Mouse (Mus musculus) midbrain, embryonic 14.5 days (tissue): Measurements from ENCODE around the gene Gtf2ird1. TPM values are rescaled to one million over a fixed set of nuclear protein-coding genes. Genes with fewer than 3 reads are reported as not detected.

Experiments used
- ATAC-seq: fragments of 200-750 bp; cut with Nextera tagmentation; 2 replicates; pipeline ENCODE4 v1.8.0; 2017; ENCODE audit warnings: moderate number of reproducible peaks, moderate library complexity; ENCODE audit not compliant: low FRiP score, low TSS enrichment
- DNase-seq: peaks from one replicate; pipeline ENCODE4 v3.0.0-alpha.2; 2015
- H3K27ac ChIP-seq: fragments of 300-500 bp; sonication (generic); replicated peaks from 2 replicates; pipeline ENCODE4 v1.5.1; 2014; ENCODE audit warnings: mild to moderate bottlenecking, low read depth, low read length, moderate library complexity
- H3K27me3 ChIP-seq: fragments of 300-500 bp; sonication (generic); 2 replicates; pipeline ENCODE4 v1.6.1; 2014; ENCODE audit warnings: low read length, control low read depth, mixed read lengths; ENCODE audit not compliant: control insufficient read depth, insufficient read depth
- H3K36me3 ChIP-seq: fragments of 300-500 bp; sonication (generic); 2 replicates; pipeline ENCODE4 v1.6.1; 2014; ENCODE audit warnings: low read length, control low read depth; ENCODE audit not compliant: control insufficient read depth, insufficient read depth
- H3K4me1 ChIP-seq: fragments of 300-500 bp; sonication (generic); 2 replicates; pipeline ENCODE4 v1.6.1; 2014; ENCODE audit warnings: mild to moderate bottlenecking, antibody characterized with exemption, low read length, control low read depth; ENCODE audit not compliant: control insufficient read depth, insufficient read depth
- H3K4me2 ChIP-seq: fragments of 300-500 bp; sonication (generic); 2 replicates; pipeline ENCODE4 v1.6.1; 2014; ENCODE audit warnings: mild to moderate bottlenecking, low read length, moderate library complexity
- H3K4me3 ChIP-seq: fragments of 300-500 bp; sonication (generic); replicated peaks from 2 replicates; pipeline ENCODE4 v1.5.1; 2014; ENCODE audit warnings: low read depth, low read length
- H3K9ac ChIP-seq: fragments of 300-500 bp; sonication (generic); replicated peaks from 2 replicates; pipeline ENCODE4 v1.6.1; 2014; ENCODE audit warnings: mild to moderate bottlenecking, low read length, moderate library complexity
- H3K9me3 ChIP-seq: fragments of 300-500 bp; sonication (generic); 2 replicates; pipeline ENCODE4 v1.6.1; 2016; ENCODE audit warnings: low read length, control low read depth, mixed read lengths; ENCODE audit not compliant: control insufficient read depth
- WGBS: fragments of 180-500 bp; shearing (Covaris S2); extraction: QIAGEN DNeasy Blood & Tissue Kit; methylation state at CpG from one replicate; pipeline ENCODE4 v1.1.7; 2014; 5-methylcytosine and 5-hydroxymethylcytosine counted together
- polyA plus RNA-seq: library from polyadenylated mRNA; unstranded; fragments of >200 nt; fragmentation: Nextera tagmentation; extraction: Ambion mirVana; gene quantifications from 2 replicates; pipeline ENCODE4 v1.2.1, GENCODE M21; 2014

The Gtf2ird1 gene
- polyA plus RNA-seq, 1 experiment from 2014 or later, result 75.1 TPM

- WGBS, result 95% methylated on average over 18 of the region's 18 CpGs
- H3K36me3 ChIP-seq, result peaks cover 93% of the 10 kb centered on the region
Measured at GRCm38 (mm10) chr5:134401841-134402240, 54.7 kb downstream of the Gtf2ird1 start.

GRCm38 (mm10) chr5:134397434-134398163 lies 58.9 kb downstream of the Gtf2ird1 start:
- 94% methylated on average over 15 of the region's 15 CpGs for WGBS
- no peak overlapping the region for H3K27ac ChIP-seq
- H3K9ac ChIP-seq, result no peak overlapping the region
- H3K4me2 ChIP-seq, result no peak overlapping the region
- H3K4me1 ChIP-seq, result no peaks in the 10 kb centered on the region
- no peaks in the 10 kb centered on the region for H3K9me3 ChIP-seq
- ATAC-seq (no peak), DNase-seq (no peak)
- H3K36me3 ChIP-seq, result peaks cover 92% of the 10 kb centered on the region
- no peaks in the 10 kb centered on the region for H3K27me3 ChIP-seq
- no peak overlapping the region for H3K4me3 ChIP-seq

More at GRCm38 (mm10) chr5:134401841-134402240, 54.7 kb downstream of the Gtf2ird1 start:
- H3K4me3 ChIP-seq, result no peak overlapping the region
- ATAC-seq (no peak), DNase-seq (no peak)
- H3K9me3 ChIP-seq, result no peaks in the 10 kb centered on the region
- H3K4me1 ChIP-seq, result no peaks in the 10 kb centered on the region
- H3K9ac ChIP-seq, result no peak overlapping the region
- H3K27ac ChIP-seq, result no peak overlapping the region
- no peak overlapping the region for H3K4me2 ChIP-seq
- H3K27me3 ChIP-seq, result no peaks in the 10 kb centered on the region

- H3K4me2 ChIP-seq, result no peak overlapping the region
- H3K36me3 ChIP-seq, result peaks cover 92% of the 10 kb centered on the region
- ATAC-seq (no peak), DNase-seq (no peak)
- 85% methylated on average over 9 of the region's 9 CpGs for WGBS
- H3K4me3 ChIP-seq, result no peak overlapping the region
- no peak overlapping the region for H3K9ac ChIP-seq
- H3K4me1 ChIP-seq, result no peaks in the 10 kb centered on the region
- H3K9me3 ChIP-seq, result no peaks in the 10 kb centered on the region
- H3K27ac ChIP-seq, result no peak overlapping the region
- H3K27me3 ChIP-seq, result no peaks in the 10 kb centered on the region
Measured at GRCm38 (mm10) chr5:134396519-134396918, 60.0 kb downstream of the Gtf2ird1 start.

- DNase-seq, result peak; percentile 23
- Histone ChIP-seq H3K9ac (no peak overlapping the region), H3K9me3 (no peaks in the 10 kb centered on the region), H3K27ac (no peak overlapping the region), H3K27me3 (no peaks in the 10 kb centered on the region), H3K4me1 (no peaks in the 10 kb centered on the region), H3K36me3 (peaks cover 96% of the 10 kb centered on the region), H3K4me3 (no peak overlapping the region), H3K4me2 (no peak overlapping the region)
- 79% methylated on average over 10 of the region's 10 CpGs for WGBS
- no peak for ATAC-seq
Measured at GRCm38 (mm10) chr5:134394624-134395023, 61.9 kb downstream of the Gtf2ird1 start.

GRCm38 (mm10) chr5:134393624-134394023 lies 62.9 kb downstream of the Gtf2ird1 start:
- Histone ChIP-seq H3K36me3 (peaks cover 96% of the 10 kb centered on the region), H3K9me3 (no peaks in the 10 kb centered on the region), H3K4me1 (no peaks in the 10 kb centered on the region), H3K27me3 (no peaks in the 10 kb centered on the region), H3K4me3 (no peak overlapping the region), H3K9ac (no peak overlapping the region), H3K27ac (no peak overlapping the region), H3K4me2 (no peak overlapping the region)
- no peak for ATAC-seq
- WGBS, result 86% methylated on average over 6 of the region's 6 CpGs
- no peak for DNase-seq

GRCm38 (mm10) chr5:134385106-134385505 lies 71.4 kb downstream of the Gtf2ird1 start:
- no peak overlapping the region for H3K4me3 ChIP-seq
- ATAC-seq (no peak), DNase-seq (peak; percentile 84)
- no peaks in the 10 kb centered on the region for H3K4me1 ChIP-seq
- no peak overlapping the region for H3K9ac ChIP-seq
- peaks cover 93% of the 10 kb centered on the region for H3K36me3 ChIP-seq
- no peak overlapping the region for H3K4me2 ChIP-seq
- H3K27ac ChIP-seq, result no peak overlapping the region
- WGBS, result 64% methylated on average over 2 of the region's 2 CpGs
- no peaks in the 10 kb centered on the region for H3K27me3 ChIP-seq
- no peaks in the 10 kb centered on the region for H3K9me3 ChIP-seq

- Histone ChIP-seq H3K4me3 (no peak overlapping the region), H3K9me3 (no peaks in the 10 kb centered on the region), H3K4me2 (no peak overlapping the region), H3K4me1 (no peaks in the 10 kb centered on the region), H3K27ac (no peak overlapping the region), H3K9ac (no peak overlapping the region), H3K36me3 (peaks cover 46% of the 10 kb centered on the region), H3K27me3 (no peaks in the 10 kb centered on the region)
- DNase-seq (no peak), ATAC-seq (no peak)
- 62% methylated on average over 1 of the region's 1 CpGs for WGBS
Measured at GRCm38 (mm10) chr5:134375256-134375655, 81.3 kb downstream of the Gtf2ird1 start.

- peaks cover 50% of the 10 kb centered on the region for H3K36me3 ChIP-seq
- H3K4me2 ChIP-seq, result no peak overlapping the region
- no peaks in the 10 kb centered on the region for H3K4me1 ChIP-seq
- H3K27ac ChIP-seq, result no peak overlapping the region
- no peaks in the 10 kb centered on the region for H3K27me3 ChIP-seq
- no peak overlapping the region for H3K9ac ChIP-seq
- H3K4me3 ChIP-seq, result no peak overlapping the region
- DNase-seq (no peak), ATAC-seq (no peak)
- no peaks in the 10 kb centered on the region for H3K9me3 ChIP-seq
Measured at GRCm38 (mm10) chr5:134374546-134374945, 82.0 kb downstream of the Gtf2ird1 start.

- Histone ChIP-seq H3K27ac (no peak overlapping the region), H3K9ac (no peak overlapping the region), H3K27me3 (no peaks in the 10 kb centered on the region), H3K9me3 (no peaks in the 10 kb centered on the region), H3K36me3 (peaks cover 53% of the 10 kb centered on the region), H3K4me2 (no peak overlapping the region), H3K4me1 (no peaks in the 10 kb centered on the region), H3K4me3 (no peak overlapping the region)
- ATAC-seq, result no peak
- DNase-seq, result peak; percentile 77
- 82% methylated on average over 9 of the region's 9 CpGs for WGBS
Measured at GRCm38 (mm10) chr5:134373912-134374488, 82.5 kb downstream of the Gtf2ird1 start.
